In the genomic region with DNA sequence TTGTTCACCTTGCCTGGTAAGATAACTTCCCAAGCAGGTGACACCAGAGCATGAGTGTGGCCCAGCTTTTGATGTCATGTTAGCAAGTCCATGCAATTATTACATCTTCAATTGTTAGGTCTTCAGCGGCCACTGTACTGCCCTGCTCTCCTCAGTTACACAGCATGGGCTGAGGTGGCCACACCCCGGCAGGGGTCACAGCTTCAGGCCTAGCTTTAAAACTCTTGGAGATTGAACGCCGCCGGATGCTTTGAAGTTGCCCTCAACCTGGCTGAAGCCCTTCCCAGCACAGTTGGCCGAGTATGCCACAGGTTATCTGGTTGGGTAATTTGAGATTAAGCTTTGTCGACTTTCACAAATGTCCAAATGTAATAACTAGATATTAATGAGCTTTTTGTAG, we compare ENCODE assay signal across 8 mouse cellular contexts. TPM values are rescaled to one million over a fixed set of nuclear protein-coding genes. Genes with fewer than 3 reads are reported as not detected.
A peak's percentile ranks its signal among the peaks of the same experiment; 100 is the strongest.
DNase-seq lines count a peak whose midpoint lies in the region; ATAC-seq and TF ChIP-seq lines count a peak whose summit lies in the region.

No protein-coding gene starts in this region.

- TF ChIP-seq EP300 in stomach, postnatal 0 days (optimal IDR thresholded peaks at IDR 0.05): no peak

- WGBS in lung, embryonic 15.5 days: 23% methylated on average over 7 of the region's 7 CpGs
- 46% methylated on average over 7 of the region's 7 CpGs for WGBS in hindbrain, embryonic 10.5 days
- WGBS in liver, embryonic 13.5 days (ENCODE audit: insufficient replicate concordance): 31% methylated on average over 7 of the region's 7 CpGs
- WGBS in stomach, postnatal 0 days: 31% methylated on average over 7 of the region's 7 CpGs

- no peak overlapping the region for H3K27ac ChIP-seq in lung, embryonic 15.5 days
- H3K27ac ChIP-seq in brown adipose tissue, adult 24 weeks (replicated peaks; ENCODE audit: low read depth, low read length): peak overlapping the region; percentile 88
- no peak overlapping the region for H3K27ac ChIP-seq in hindbrain, embryonic 10.5 days
- H3K27ac ChIP-seq in liver, embryonic 13.5 days: no peak overlapping the region
- H3K27ac ChIP-seq in stomach, postnatal 0 days (replicated peaks): no peak overlapping the region

- ATAC-seq in lung, embryonic 15.5 days (ENCODE audit: borderline replicate concordance, extremely low read depth, low FRiP score, low TSS enrichment): no peak
- no peak for ATAC-seq in liver, embryonic 13.5 days (ENCODE audit: low read depth)
- no peak for ATAC-seq in stomach, postnatal 0 days (ENCODE audit: low FRiP score, low TSS enrichment)
- no peak for ATAC-seq in activated CD4-positive, CD25-positive, alpha-beta regulatory T cell, adult 4 months

- H3K27me3 ChIP-seq in lung, embryonic 15.5 days: no peaks in the 10 kb centered on the region
- no peaks in the 10 kb centered on the region for H3K27me3 ChIP-seq in hindbrain, embryonic 10.5 days (ENCODE audit: insufficient read depth, poor library complexity, severe bottlenecking)
- no peaks in the 10 kb centered on the region for H3K27me3 ChIP-seq in liver, embryonic 13.5 days
- H3K27me3 ChIP-seq in stomach, postnatal 0 days (ENCODE audit: control insufficient read depth, insufficient read depth, low read length): no peaks in the 10 kb centered on the region

- H3K9ac ChIP-seq in lung, embryonic 15.5 days: peak overlapping the region; percentile 88
- peak overlapping the region; percentile 93 for H3K9ac ChIP-seq in liver, embryonic 13.5 days
- H3K9ac ChIP-seq in stomach, postnatal 0 days (ENCODE audit: low read length): peak overlapping the region; percentile 89

- peak overlapping the region; percentile 67 for H3K4me2 ChIP-seq in lung, embryonic 15.5 days
- peak overlapping the region; percentile 91 for H3K4me2 ChIP-seq in liver, embryonic 13.5 days
- H3K4me2 ChIP-seq in stomach, postnatal 0 days (replicated peaks; ENCODE audit: low read depth): peak overlapping the region; percentile 87

- H3K4me3 ChIP-seq in lung, embryonic 15.5 days: peak overlapping the region; percentile 85
- H3K4me3 ChIP-seq in brown adipose tissue, adult 24 weeks (ENCODE audit: insufficient read depth, low read depth, low read length): peak overlapping the region; percentile 99
- H3K4me3 ChIP-seq in hindbrain, embryonic 10.5 days: peak overlapping the region; percentile 90
- H3K4me3 ChIP-seq in liver, embryonic 13.5 days (replicated peaks): peak overlapping the region; percentile 87
- H3K4me3 ChIP-seq in stomach, postnatal 0 days (ENCODE audit: low read depth, low read length): peak overlapping the region; percentile 84

- H3K9me3 ChIP-seq in lung, embryonic 15.5 days: no peaks in the 10 kb centered on the region
- H3K9me3 ChIP-seq in hindbrain, embryonic 10.5 days: no peaks in the 10 kb centered on the region
- no peaks in the 10 kb centered on the region for H3K9me3 ChIP-seq in liver, embryonic 13.5 days (replicated peaks)
- no peaks in the 10 kb centered on the region for H3K9me3 ChIP-seq in stomach, postnatal 0 days (ENCODE audit: control insufficient read depth, low read length)

- DNase-seq in lung, postnatal 36 days: no peak
- DNase-seq in hindbrain, embryonic 10.5 days (ENCODE audit: low spot score): peak; percentile 3
- DNase-seq in liver, embryonic 13.5 days: no peak
- DNase-seq in stomach, postnatal 0 days (ENCODE audit: low spot score): peak; percentile 47
- DNase-seq in ovary, postnatal 36 days (ENCODE audit: low spot score): no peak

- H3K36me3 ChIP-seq in lung, embryonic 15.5 days: peaks cover 10% of the 10 kb centered on the region; the same call in 1 of the 2 replicates
- peaks cover 35% of the 10 kb centered on the region for H3K36me3 ChIP-seq in hindbrain, embryonic 10.5 days
- H3K36me3 ChIP-seq in liver, embryonic 13.5 days: peaks cover 12% of the 10 kb centered on the region
- H3K36me3 ChIP-seq in stomach, postnatal 0 days (ENCODE audit: control insufficient read depth, insufficient read depth, low read length): 0 out of 2 replicates have a peak, but pooled peaks cover 2% of the 10 kb centered on the region

- H3K4me1 ChIP-seq in lung, embryonic 15.5 days: peaks cover 11% of the 10 kb centered on the region
- H3K4me1 ChIP-seq in brown adipose tissue, adult 24 weeks (ENCODE audit: control insufficient read depth, insufficient read depth, insufficient read length, low read length): peaks cover 2% of the 10 kb centered on the region; the same call in 1 of the 2 replicates
- H3K4me1 ChIP-seq in hindbrain, embryonic 10.5 days (replicated peaks): peaks cover 19% of the 10 kb centered on the region
- peaks cover 46% of the 10 kb centered on the region for H3K4me1 ChIP-seq in liver, embryonic 13.5 days (replicated peaks)
- H3K4me1 ChIP-seq in stomach, postnatal 0 days (replicated peaks; ENCODE audit: control insufficient read depth, insufficient read depth): peaks cover 7% of the 10 kb centered on the region; the same call in 1 of the 2 replicates

- TF ChIP-seq CTCF in stomach, postnatal 0 days (IDR thresholded peaks at IDR 0.05; ENCODE audit: low read depth): no peak

RNA-seq across cellular contexts. Expression of a gene that starts 1.1 kb away (rescaled TPM):
- polyA plus RNA-seq in lung, embryonic 15.5 days (2015; fragmentation: Nextera tagmentation; extraction: Ambion mirVana): 22.6 and 23.0 TPM in 2 replicates
- 277 and 328 TPM in 2 replicates for polyA plus RNA-seq in brown adipose tissue, adult 24 weeks (2012; ENCODE audit: insufficient read depth, insufficient read length, missing spikeins)
- 8.5 and 8.7 TPM in 2 replicates for polyA plus RNA-seq in hindbrain, embryonic 10.5 days (2016; fragmentation: Nextera tagmentation; extraction: Ambion mirVana)
- polyA plus RNA-seq in liver, embryonic 13.5 days (2015; fragmentation: Nextera tagmentation; extraction: Ambion mirVana): 8.7 and 10.2 TPM in 2 replicates
- polyA plus RNA-seq in stomach, postnatal 0 days (2015; fragmentation: Nextera tagmentation; extraction: Ambion mirVana): 24.3 and 27.8 TPM in 2 replicates
- polyA plus RNA-seq in activated CD4-positive, CD25-positive, alpha-beta regulatory T cell, adult 4 months (2017; shearing (Covaris generic)): 1 to 10 TPM; 2.9 to 3.8 TPM

RNA-seq across cellular contexts. Expression of a gene that starts 31.6 kb away (rescaled TPM):
- polyA plus RNA-seq in lung, embryonic 15.5 days (2015; fragmentation: Nextera tagmentation; extraction: Ambion mirVana): 15.3 and 16.7 TPM in 2 replicates
- 2.7 and 3.4 TPM in 2 replicates for polyA plus RNA-seq in brown adipose tissue, adult 24 weeks (2012; ENCODE audit: insufficient read depth, insufficient read length, missing spikeins)
- polyA plus RNA-seq in hindbrain, embryonic 10.5 days (2016; fragmentation: Nextera tagmentation; extraction: Ambion mirVana): 19.8 and 30.9 TPM in 2 replicates
- polyA plus RNA-seq in liver, embryonic 13.5 days (2015; fragmentation: Nextera tagmentation; extraction: Ambion mirVana): 8.9 and 11.3 TPM in 2 replicates
- 3.5 and 3.6 TPM in 2 replicates for polyA plus RNA-seq in stomach, postnatal 0 days (2015; fragmentation: Nextera tagmentation; extraction: Ambion mirVana)
- 1 to 10 TPM; 1.1 to 3.2 TPM for polyA plus RNA-seq in activated CD4-positive, CD25-positive, alpha-beta regulatory T cell, adult 4 months (2017; shearing (Covaris generic))

RNA-seq across cellular contexts. Expression of a gene that starts 31.7 kb away (rescaled TPM):
- 24.6 and 26.4 TPM in 2 replicates for polyA plus RNA-seq in lung, embryonic 15.5 days (2015; fragmentation: Nextera tagmentation; extraction: Ambion mirVana)
- 8.6 and 10.0 TPM in 2 replicates for polyA plus RNA-seq in brown adipose tissue, adult 24 weeks (2012; ENCODE audit: insufficient read depth, insufficient read length, missing spikeins)
- 31.7 and 37.2 TPM in 2 replicates for polyA plus RNA-seq in hindbrain, embryonic 10.5 days (2016; fragmentation: Nextera tagmentation; extraction: Ambion mirVana)
- polyA plus RNA-seq in liver, embryonic 13.5 days (2015; fragmentation: Nextera tagmentation; extraction: Ambion mirVana): 31.7 and 33.0 TPM in 2 replicates
- 26.8 and 37.5 TPM in 2 replicates for polyA plus RNA-seq in stomach, postnatal 0 days (2015; fragmentation: Nextera tagmentation; extraction: Ambion mirVana)
- polyA plus RNA-seq in activated CD4-positive, CD25-positive, alpha-beta regulatory T cell, adult 4 months (2017; shearing (Covaris generic)): 10 to 100 TPM; 41.9 to 47.2 TPM

RNA-seq across cellular contexts. Expression of a gene that starts 33.1 kb away (rescaled TPM):
- polyA plus RNA-seq in lung, embryonic 15.5 days (2015; fragmentation: Nextera tagmentation; extraction: Ambion mirVana): 5.1 and 6.8 TPM in 2 replicates
- polyA plus RNA-seq in brown adipose tissue, adult 24 weeks (2012; ENCODE audit: insufficient read depth, insufficient read length, missing spikeins): 1.1 and 1.4 TPM in 2 replicates
- polyA plus RNA-seq in hindbrain, embryonic 10.5 days (2016; fragmentation: Nextera tagmentation; extraction: Ambion mirVana): 0.31 and 0.45 TPM in 2 replicates
- 1.1 and 1.2 TPM in 2 replicates for polyA plus RNA-seq in liver, embryonic 13.5 days (2015; fragmentation: Nextera tagmentation; extraction: Ambion mirVana)
- polyA plus RNA-seq in stomach, postnatal 0 days (2015; fragmentation: Nextera tagmentation; extraction: Ambion mirVana): 5.9 and 8.5 TPM in 2 replicates
- polyA plus RNA-seq in activated CD4-positive, CD25-positive, alpha-beta regulatory T cell, adult 4 months (2017; shearing (Covaris generic)): under 1 TPM in 1 of 2 experiments, not detected in 1; 0.69 TPM

Comparison
In these comparisons a context has a peak if more than half of its experiments do, and no peak if none do; other contexts are left out.
1. DNase-seq: peak in hindbrain, embryonic 10.5 days (single experiment) and stomach, postnatal 0 days (single experiment); none in lung, postnatal 36 days (single experiment), liver, embryonic 13.5 days (single experiment) and ovary, postnatal 36 days (single experiment).
2. Peak in every context shown above with its lines, with median percentiles within 50 percentile points of each other: H3K4me2 ChIP-seq, H3K4me3 ChIP-seq and H3K9ac ChIP-seq.